Mouse (Mus musculus) CD4-positive, CD25-positive, alpha-beta regulatory T cell, adult 4 months (primary cell): ENCODE measurements around the gene Exoc3l2. TPM values are rescaled to one million over a fixed set of nuclear protein-coding genes. Genes with fewer than 3 reads are reported as not detected.

Experiments used
- ATAC-seq: one replicate; pipeline ENCODE4 v1.8.0; 2017
- polyA plus RNA-seq, 2 experiments: library from polyadenylated mRNA; unstranded; fragments of 100-300 nt; shearing (Covaris generic); gene quantifications; one replicate each; pipeline ENCODE4 v1.2.1; 2017

The Exoc3l2 gene
- polyA plus RNA-seq, 2 experiments from 2014 or later, result not detected

DNA sequence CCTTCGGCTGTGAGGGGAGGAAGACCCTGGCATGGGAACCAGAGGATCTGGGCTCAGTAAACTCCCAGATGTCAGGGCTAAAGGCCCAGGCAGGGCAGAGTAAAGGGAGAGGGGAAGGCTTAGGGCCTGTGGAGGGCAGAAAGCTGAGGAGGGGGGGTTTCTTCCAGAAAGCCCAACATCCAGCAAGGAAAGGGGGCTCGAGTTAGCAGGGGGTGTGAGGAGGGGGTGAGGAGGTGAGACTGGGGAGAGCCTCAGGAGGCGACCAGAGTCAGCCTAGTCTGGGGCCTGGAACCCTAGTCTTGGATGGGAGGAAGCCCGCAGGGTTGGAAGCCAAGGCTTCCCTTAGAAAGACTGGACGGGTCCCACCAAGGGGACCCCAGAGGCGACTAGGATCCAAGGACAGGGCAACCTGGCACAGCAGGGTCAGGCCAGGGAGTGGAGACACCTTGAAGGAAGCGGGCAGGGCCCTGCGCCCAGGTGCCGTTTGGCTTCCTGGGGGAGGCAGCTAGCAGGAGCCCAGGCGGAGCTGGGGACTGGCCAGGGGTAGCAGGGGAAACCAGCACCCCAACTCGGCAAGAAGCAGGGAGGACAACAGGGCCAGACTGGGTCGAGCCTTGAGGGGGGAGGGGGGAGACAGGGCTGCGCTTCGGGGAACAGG, 5.6 kb upstream of the Exoc3l2 start:
- peak; percentile 35 for ATAC-seq

DNA sequence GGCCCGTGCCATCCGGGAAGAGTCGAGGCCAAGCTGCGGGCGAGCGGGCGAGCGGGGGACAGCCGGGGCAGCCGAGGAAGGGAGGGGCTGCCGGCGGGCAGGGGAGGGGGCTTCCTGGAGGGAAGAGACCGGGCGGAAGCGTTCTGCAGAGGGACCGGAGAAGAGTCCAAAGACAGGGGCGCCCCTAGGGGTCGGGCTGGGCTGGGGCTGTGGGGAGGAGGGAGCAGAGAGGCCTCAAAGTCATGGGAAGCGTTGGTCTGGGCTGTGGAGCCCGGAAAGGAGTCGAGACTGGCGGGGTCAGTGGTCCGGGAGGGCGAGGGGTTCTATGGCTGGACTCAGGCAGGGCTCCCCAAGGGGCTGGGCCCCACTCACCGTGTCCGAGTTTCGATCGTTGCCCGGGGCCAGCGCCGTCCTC, 5.1 kb upstream of the Exoc3l2 start:
- peak; percentile 68 for ATAC-seq

DNA sequence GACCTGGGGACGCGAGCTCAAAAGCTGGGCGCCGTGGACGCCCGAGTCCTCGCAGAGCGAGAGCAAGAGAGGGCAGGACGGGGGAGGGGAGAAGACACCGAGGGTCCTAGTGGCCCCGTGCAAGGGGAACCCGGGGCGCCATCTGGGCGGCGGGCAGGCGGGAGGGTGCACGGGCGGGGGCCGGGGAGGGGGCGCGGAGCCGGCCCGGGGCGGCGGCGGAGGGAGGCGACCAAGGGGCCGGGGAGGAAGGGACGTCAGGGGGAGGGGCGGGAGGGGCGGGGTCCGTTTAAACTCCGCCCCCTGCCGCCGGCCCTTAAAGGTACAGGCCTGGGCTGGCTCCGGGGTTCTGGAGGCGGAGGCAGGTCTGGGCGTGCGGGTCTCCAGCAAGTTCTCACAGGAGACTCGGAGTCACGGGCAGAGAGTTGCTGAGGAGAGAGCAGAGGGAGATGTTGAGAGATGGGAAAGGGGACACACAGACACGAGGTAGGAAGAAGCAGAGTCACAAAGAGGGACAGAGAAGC, 4.5 kb upstream of the Exoc3l2 start, which contains the start of gene Mark4:
Gene Mark4, minus strand, starts transcription at position 231 of the 521 bp plus-strand sequence.
- peak; percentile 76 for ATAC-seq

DNA sequence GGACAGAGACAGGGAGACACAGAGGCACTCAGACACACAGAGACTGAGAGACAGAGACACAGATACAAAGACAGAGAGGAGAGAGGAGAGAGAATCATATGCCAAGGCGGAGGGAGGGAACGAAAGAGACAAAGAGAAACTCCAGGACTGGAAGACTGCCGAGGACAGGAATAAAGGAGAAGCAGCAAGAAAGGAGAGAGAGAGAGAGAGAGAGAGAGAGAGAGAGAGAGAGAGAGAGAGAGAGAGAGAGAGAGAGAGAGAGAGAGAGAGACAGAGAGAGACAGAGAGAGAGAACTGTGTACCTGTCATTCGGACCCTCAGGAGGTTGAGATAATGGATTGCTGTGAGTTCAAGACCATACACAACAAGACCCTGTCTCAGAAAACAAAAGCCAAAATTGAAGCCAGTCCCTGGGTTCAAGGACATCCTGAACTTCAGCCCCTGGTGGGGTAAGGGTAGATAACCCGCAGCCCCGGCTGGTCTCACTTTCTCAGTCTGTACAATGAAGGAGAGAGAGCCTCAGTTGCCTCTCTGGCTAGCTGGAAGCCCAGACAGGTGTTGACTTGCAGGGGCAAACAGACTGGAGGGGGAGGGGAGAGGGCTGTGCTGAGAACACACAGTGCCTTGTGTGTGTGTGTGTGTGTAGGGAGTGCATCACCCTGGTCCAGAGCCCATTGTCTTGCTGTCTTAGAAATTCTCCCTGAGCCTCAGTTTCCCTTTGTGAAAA, 3.8 kb upstream of the Exoc3l2 start:
- no peak for ATAC-seq

DNA sequence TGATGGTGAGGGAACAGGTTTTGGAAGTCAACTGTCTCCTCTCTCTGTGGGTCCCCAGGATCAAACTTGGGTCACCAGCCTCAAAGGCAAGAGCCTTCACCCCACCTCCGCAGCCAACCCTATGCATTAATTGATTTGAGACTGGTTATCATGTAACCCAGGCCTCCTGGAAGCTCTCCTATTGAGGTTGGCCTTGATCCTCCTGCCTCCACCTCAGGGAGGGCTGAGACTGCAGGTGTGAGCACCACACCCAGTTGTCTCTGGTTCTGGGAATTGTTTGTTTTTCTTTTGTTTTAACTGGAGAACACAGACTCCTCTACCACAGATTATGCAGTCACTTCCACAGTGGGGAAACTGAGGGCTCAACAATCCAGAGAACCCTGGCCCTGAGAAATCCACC, 2.6 kb upstream of the Exoc3l2 start:
- ATAC-seq, result no peak

DNA sequence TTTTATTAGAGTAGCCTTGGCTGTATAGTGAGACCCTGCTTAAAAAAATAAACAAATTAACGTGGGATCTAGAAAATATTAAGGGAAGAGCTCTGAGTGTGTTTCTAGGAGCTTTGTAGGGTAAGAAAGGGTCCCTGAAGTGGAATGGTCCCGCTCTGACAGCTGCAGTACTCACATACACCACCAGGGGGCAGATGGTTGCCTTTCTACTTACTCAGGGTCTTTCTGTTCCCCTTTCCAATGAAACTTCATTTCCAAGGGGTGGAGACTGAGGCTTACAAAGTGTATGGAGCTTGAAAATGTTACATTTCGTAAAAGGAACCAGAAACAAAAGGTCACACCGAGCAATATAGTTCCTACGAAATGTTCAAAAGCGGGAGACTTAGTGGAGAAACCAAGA, 1.6 kb upstream of the Exoc3l2 start:
- no peak for ATAC-seq

DNA sequence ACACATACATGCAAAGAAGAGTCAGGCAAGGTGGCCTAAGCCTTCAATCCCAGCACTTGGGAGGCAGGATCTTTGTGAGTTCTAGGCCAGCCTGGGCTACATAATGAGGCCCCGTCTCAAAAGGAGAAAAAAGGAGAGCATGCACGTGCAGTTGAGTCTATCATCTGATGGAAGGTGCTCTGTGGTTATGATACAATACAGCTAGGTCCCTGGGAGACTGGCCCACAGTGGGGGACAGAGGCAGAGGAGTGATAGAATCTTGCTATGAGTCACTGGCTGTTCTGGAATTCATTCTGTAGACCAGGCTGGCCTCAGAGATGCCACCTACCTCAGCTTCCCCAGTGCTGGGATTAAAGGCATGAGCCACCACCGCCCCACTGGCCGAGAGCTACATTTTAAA, 688 bp upstream of the Exoc3l2 start:
- ATAC-seq, result no peak

DNA sequence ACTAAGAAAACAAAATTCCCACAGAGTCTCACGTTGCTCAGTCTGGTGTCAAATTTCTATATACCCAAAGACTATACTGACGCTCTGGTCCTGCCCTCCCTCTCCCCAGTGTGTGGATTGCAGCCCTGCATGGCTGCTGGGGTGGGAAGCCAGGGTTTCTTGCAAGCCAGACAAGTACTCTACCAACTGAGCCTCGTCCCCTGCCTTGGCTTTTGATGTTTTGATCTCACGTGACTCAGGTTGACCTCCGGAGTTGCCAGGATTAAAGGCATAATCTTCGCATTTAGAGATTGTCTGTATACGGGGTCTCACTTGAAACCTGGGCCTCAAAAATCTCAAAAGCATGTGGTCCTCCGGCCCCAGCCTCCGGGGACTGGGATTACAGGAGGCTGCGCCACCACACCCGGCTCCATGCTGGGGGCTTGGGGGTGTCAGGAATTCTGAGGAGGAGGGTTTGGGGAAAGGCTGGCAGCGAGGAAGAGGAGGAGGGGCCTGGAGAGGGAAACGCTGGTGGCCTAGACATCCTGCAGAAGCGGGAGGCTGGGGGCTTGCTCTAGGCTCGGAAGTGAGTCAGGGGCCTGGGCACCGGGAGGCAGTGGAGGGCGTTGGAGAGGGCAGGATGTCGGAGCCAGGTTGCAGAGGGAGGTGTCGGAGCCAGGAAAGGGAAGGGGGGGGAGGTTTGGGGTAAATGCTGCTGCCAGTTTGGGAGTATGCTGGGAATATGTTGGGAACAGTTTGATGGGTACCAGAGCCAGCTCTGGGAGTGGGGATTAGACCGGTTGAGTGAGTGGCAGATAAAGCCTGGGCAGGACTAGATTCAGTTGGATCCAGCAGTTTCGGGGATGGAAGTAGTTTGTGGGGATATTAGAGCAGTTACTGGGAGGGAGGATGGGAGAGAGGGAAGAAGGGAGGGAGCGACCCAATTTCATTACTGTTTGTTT, 1.5 kb downstream of the Exoc3l2 start:
- no peak for ATAC-seq

DNA sequence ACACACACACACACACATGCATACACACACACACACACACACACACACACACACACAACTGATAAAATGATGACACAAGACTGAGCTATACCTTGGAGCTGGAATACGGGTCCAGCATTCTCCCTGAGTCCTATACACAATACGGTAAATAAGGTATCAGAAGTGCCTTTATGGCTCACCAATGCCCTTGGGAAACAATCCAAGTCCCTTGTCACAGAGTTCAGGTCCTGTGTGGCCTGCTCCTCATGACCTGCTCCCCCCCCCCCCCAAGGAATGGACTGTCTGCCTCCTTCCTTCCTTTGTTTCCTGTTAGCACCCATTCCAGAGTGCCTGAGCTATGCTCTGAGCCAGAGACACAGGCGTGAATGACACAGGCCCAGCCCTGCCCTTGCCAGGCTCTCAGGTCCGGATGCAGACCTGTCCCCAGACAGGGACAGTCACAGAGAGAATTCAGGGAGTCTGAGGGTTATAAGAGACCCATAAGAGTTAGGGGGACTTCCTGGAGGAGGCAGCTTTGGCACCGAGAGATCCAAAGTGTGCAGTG, 3.5 kb downstream of the Exoc3l2 start:
- no peak for ATAC-seq

DNA sequence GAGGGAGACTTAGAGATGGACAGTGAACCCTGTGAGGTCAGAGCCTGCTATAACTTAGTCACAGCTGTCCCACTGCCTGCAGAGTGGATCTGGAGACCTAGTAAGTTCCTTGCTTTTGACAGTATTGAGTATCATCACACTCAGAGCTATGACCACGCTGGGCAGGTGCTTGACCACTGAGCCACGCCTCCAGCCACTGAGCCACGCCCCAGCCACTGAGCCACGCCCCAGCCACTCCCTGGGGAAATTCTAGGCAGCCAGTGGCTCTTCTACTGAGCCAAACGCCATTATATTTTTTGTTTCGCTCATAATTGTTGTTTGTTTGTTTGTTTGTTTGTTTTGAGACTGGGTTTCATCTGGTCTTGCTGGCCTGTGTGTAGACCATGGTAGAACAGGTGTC, 4.5 kb downstream of the Exoc3l2 start:
- no peak for ATAC-seq

DNA sequence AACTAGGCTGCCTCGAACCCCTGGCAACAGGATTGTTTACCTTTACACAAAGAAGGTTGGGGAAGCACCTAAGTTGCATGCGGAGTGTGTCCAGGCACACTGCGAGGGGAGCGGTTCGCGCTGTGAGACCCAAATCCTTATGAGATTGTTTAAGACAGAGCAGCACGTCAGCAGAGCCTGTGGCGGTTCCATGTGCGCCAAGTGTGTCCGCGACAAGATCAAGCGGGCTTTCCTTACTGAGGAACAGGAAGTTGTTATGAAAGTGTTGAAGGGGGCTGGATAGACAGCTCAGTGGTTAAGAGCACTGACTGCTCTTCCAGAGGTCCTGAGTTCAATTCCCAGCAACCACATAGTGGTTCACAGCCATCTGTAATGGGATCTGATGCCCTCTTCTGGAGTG, 5.1 kb downstream of the Exoc3l2 start:
- ATAC-seq, result no peak

DNA sequence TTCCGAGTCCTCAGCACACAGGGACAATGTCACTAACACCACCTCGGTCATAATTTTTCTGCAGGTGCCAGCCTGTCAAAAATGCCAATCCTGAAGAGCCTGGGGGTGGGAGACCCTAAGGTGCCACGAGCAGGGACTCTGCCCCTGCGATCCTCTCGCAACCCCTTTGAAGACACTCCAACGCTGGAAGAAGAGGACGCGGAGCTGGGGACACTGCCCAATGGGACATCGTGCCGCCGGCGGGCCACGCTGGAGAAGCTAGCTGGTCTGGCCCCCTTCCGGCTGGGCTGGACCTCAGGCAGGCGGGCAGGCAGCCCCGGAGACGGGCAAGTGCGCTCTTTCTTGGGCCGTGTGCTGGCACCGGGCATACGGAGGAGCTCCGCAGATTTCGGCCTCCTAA, 6.3 kb downstream of the Exoc3l2 start:
- no peak for ATAC-seq

DNA sequence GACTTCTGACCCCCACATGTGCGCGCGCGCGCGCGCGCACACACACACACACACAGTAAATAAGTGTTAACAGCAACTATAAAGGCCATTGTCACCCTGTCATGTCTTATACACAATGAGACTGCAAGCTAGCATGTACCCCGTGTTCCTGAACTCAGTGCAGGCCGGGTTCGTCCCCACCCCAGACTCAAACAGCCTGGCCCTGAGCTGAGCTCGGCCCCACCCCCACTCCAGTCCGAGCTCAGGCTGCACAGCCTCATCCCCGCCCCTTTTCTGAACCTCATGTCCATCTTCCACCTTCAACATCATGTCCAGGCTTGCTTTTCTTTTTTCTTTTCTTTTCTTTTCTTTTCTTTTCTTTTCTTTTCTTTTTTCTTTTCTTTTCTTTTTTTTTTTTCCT, 7.2 kb downstream of the Exoc3l2 start:
- no peak for ATAC-seq

DNA sequence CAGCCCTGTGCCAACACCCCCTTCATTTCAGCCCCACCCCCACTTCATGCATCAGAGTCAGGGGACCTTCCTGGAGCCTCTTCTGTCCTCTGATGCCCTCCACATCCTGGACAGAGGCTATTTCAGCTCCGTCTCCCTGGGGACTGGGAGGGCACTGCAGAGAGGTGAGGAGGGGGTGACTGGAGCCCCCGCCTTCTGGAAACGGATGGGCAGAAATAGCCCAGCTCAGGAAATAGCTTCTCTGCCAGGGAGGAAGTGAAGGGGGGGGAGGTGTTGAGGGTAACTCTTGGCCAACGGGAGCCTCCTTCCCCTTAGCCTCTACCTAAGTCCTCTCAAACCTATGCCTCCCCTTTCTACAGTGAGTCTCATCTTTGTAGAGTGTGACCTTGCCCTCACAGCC, 9.3 kb downstream of the Exoc3l2 start:
- no peak for ATAC-seq

DNA sequence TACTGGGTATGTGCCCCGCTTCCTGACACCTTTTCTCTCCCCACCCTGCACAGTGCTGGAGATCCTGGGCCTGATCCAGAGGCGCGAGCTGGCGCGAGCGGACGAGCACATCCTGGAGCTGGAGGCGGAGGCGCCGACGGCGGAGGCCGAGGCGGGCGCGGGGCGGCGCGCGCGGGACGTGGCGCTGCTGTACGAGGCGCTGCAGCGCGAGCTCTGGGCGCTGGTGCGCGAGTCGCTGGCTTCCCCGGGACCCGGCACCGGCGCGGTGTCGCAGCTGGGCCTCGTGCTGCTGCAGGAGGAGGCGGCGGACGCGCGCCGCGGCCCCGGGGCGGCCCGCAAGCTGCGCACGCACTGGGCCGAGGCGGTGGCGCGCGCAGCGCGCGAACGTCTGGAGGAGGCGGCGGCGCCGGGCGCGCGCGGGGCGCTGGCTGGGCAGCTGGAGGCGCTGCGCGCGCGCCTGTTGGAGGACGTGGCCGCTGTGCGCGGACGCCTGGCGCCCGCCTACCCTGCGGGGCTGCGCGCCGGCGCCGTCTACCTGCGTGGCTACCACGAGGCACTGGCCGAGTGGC, 10.8 kb downstream of the Exoc3l2 start:
- ATAC-seq, result peak; percentile 32

DNA sequence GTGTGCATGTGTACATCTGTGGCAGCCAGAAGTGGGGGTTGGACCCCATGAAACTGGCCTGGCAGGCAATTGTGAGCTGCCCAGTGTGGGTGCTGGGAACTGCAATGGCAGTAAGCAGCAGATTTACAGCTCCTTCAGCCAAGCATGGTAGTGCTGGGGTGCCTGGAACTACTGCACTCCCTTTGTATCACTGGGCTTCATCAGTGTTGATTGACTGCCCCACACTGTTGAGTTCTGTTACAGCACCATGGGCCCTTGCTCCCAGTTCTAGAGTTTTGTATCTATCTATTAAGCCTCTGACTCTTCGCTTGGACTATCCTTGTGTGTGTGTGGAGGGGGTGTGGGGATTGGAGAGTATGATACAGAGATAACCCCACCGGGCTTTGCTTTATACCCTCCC, 14.0 kb downstream of the Exoc3l2 start:
- no peak for ATAC-seq

DNA sequence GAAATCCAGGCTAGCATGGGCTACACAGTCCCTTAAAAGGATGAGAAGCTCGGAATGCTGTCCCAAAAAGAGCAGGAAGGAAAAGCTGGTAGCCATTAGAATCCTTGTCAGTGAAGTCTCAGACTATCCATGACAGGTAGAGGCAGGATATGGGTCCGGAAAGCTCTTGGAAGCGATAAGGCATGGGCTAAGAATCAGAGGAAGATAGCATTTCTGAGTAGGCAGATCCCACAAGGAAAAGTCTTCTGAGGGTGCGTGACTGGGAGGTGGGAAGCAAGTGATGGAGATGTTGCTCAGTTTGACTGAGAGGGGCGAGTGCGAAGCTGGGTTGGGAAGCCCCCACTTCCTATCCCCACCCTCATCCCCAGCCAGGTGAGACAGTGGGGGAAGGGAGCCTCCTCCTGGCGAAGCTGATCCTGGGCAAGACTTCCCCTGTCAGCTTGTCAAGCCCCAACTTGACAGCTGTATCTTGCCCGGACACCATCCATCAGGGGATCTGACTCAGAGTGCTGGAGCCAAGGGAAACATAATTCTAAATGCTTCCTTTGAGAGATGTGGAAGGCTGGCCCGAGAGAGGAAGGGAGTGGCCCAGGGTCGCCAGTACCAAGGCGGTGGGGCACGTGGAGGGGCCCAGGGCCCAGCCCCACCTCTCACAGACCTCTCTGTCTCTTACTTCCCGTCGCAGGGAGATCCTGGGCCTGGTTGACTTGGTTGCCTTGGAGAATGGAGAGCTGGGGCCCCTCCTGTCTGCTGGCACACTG, 14.7 kb downstream of the Exoc3l2 start:
- ATAC-seq, result no peak

DNA sequence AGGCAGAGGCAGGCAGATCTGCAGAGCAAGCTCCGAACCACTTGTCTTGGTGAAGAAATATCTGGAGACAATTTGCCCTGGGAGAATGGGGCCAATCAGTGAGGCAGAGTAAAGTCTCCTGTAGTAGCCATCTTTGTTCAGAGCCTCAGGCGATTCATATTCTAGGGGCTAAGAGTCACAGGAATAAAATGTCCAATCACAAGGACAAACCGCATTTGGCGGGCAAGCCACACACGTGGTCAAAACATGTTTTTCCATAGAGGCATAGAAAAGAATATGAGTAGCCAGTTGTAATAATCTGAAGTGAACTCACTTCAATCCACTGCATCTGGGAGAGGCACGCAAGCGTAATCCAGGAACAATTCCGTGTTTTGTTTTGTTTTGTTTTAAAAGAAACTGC, 20.1 kb downstream of the Exoc3l2 start:
- ATAC-seq, result no peak

DNA sequence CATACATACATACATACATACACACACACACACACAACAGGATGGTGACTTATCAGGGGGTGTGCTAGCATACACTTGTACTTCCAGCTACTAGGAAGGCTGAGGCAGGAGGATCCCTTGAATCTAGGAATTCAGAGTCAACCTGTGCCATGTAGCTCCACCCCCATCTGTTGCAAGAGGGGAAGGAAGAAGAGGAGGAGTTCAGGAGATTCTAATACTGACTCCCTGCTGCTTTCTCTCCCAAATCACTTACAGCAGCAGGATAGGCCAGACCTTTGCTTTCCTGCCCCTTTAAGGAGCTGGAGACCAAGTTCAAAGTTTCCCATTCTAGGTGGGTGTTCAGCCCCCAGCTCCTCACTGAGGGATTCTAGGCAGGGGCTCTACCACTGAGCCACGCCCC, 22.4 kb downstream of the Exoc3l2 start:
- no peak for ATAC-seq

DNA sequence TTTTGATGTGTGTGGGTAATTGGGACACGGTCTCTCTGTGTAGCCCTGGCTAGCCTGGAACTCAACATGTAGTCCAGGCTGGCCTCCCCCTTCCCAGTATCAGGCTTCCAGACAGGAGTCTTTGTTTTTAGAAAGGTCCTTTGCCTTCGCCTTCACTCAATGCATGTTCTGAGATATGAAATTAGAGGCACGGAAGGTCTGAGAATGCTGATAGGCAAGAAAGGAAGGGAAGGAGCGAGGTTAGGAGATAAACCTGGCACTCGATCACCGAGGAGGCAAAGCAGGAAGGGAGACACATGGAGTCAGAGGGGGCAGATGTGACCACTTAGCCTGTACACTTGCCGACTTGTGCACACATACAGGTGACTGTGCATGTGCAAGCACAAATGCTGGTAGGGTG, 23.4 kb downstream of the Exoc3l2 start:
- no peak for ATAC-seq

DNA sequence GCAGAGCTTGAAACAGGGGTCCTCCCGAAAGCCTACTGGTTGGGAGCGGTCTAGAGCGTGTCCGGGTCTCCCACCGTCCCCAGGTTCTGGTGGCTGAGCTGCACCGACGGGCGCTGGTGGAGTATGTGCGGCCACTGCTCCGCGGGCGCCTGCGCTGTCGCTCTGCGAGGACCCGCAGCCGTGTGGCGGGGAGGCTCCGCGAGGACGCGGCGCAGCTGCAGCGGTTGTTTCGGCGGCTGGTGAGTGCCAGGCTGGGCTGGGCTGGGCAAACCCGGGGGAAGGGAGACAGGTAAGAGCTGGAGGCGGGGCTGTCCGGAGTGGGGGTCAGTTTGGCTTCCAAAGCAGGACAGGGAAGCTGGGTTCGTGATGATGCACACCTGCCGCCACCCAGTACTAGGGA, 26.4 kb downstream of the Exoc3l2 start:
- ATAC-seq, result no peak

DNA sequence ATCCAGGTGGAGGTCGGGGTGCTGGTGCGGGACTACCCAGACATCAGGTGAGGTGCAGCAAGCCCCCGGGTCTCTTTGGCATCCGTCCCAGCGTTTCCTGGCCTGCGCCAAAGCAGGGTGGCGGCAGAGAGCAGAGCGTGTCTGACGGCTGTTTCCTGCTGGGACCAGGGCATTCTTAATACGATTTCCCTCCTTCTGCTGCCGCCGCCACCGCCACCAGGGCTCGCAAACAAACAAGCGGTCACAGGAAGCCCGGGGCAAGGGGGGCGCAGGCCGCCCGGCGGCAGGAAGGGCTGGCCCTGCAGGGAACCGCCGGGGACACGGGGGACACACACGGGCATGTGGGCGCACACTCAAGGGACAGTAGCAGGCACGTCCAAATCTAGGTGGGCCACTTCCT, 28.6 kb downstream of the Exoc3l2 start:
- no peak for ATAC-seq
